Mouse (Mus musculus) spleen, adult 12 weeks (tissue): Measurements from ENCODE around the gene Krtap17-1.

Experiments
- DNase-seq: peaks from one replicate; pipeline ENCODE4 v3.0.0; 2022; ENCODE audit warnings: low spot score

Krtap17-1 gene

DNA sequence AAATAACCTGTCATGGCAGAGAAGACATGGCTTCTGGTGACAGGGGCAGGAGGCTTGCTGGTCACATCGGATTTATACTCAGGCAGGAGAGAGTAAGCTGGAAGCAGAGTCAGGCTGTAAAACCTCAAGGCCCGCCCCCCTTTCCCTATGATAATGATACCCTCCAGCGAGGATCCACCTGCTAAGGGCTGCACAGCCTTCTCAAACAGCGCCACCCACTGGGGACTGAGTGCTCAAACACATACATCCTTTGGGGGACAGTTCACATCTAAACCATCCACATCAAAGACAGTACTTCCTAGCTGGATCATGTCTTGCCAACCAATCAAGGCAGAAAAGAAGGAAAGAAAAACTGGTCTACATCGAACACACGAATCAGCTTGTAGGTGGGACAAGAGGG lies 29.6 kb downstream of the Krtap17-1 start:
- no peak for DNase-seq

DNA sequence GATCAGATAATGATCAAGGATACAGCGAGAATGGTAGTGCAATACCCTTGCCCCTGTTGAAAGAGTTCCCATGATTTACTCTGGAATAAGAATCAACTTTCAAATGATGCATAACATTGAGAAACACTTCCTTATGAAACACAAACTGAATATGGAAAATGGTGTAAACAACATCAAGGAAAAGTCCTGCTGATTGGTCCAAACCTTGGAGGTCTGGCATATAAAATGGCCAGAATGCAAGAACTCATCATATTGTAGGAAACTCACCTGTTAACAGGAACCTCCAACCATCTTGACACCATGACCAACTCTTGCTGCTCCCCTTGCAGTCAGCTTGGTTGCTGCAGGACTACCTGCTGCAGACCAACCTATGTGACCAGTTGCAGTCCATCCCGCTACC lies 45.6 kb downstream of the Krtap17-1 start, which contains the start of gene Krtap9-5:
TSS of gene Krtap9-5 (plus strand) at position 301 of the 400 bp plus-strand sequence.
- no peak for DNase-seq
